Mouse (Mus musculus): ENCODE data around the gene Bpifb1. TPM values are rescaled to one million over a fixed set of nuclear protein-coding genes. Genes with fewer than 3 reads are reported as not detected.
"Not testable (repeated sequence)": the region's sequence is repeated elsewhere in the genome, so short reads cannot be mapped to it uniquely, and the experiment has no call there.

The Bpifb1 gene
- total and polyA plus RNA-seq, 3 experiments: 0.14 to 65.7 TPM; not detected in 1

DNA sequence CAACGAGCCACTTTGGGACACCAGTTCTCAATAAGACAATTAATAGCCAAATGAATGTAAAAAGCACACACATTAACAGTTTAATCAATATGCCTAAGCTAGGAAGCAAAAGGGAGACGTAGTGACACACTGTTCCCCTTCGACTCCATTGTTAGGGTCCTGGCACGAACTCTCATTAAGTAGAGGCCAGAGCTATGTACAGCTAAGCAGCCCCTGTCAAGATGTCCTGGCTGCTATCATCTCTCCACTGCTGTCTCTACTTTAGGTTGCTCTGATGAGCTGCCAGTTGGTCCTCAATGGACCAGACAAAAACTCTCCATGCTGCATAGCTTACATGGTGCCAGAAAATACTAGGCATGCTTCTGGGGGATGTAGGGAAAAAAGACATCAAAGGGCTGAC, 65.2 kb downstream of the Bpifb1 start:
- H3K4me3 ChIP-seq: no peak overlapping the region
- H3K27me3 ChIP-seq (ENCODE audit: control insufficient read depth, insufficient read depth, low read length): no peaks in the 10 kb centered on the region
- no peak for DNase-seq
- TF ChIP-seq POLR2A (IDR thresholded peaks at IDR 0.05; ENCODE audit: insufficient read depth, low read depth, low read length): no peak
- TF ChIP-seq EP300 (IDR thresholded peaks at IDR 0.05; ENCODE audit: insufficient read depth, low read depth, low read length): no peak
- no peak for TF ChIP-seq CTCF (IDR thresholded peaks at IDR 0.05)
- no peak overlapping the region for H3K27ac ChIP-seq
- H3K36me3 ChIP-seq (ENCODE audit: control insufficient read depth, insufficient read depth, low read length): no peaks in the 10 kb centered on the region
- intact Hi-C loops (cut with DNase I): no loop called here
- no peaks in the 10 kb centered on the region for H3K79me2 ChIP-seq (replicated peaks; ENCODE audit: control insufficient read depth, insufficient read depth, low read length)
- 80% methylated on average over 4 of the region's 4 CpGs for WGBS
- no peaks in the 10 kb centered on the region for H3K4me1 ChIP-seq (ENCODE audit: control insufficient read depth, insufficient read depth, low read length)
- H3K9ac ChIP-seq (ENCODE audit: low read depth, low read length): no peak overlapping the region

DNA sequence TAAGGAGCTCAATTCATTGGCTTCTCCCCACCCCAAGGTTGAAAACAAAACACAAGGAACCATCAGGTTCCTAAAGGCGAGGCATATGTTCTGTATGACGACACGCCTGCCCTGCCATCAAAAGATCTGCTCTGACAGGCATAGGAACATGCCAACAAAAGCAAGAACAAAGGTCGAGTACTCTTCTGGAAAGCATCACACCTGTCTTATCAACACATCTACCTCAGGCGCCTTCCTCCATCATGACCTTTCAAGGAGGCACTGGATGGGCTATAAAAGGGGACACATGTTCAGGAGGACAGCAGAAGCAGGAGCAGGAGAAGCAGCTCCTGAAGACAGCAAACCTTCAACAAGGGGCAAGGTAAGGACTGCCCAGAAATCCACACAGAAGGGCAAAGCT, 66.9 kb downstream of the Bpifb1 start, which contains the start of gene Bpifb9a:
Gene Bpifb9a, plus strand, starts transcription at position 301 of the 400 bp plus-strand sequence.
- H3K4me1 ChIP-seq (ENCODE audit: control insufficient read depth, insufficient read depth, low read length); H3K9ac ChIP-seq (ENCODE audit: low read depth, low read length); H3K27ac ChIP-seq; H3K4me3 ChIP-seq; intact Hi-C loops (cut with DNase I); H3K79me2 ChIP-seq (replicated peaks; ENCODE audit: control insufficient read depth, insufficient read depth, low read length); H3K36me3 ChIP-seq (ENCODE audit: control insufficient read depth, insufficient read depth, low read length); DNase-seq; H3K27me3 ChIP-seq (ENCODE audit: control insufficient read depth, insufficient read depth, low read length): not testable (repeated sequence)
- 80% methylated on average over 5 of the region's 5 CpGs for WGBS

DNA sequence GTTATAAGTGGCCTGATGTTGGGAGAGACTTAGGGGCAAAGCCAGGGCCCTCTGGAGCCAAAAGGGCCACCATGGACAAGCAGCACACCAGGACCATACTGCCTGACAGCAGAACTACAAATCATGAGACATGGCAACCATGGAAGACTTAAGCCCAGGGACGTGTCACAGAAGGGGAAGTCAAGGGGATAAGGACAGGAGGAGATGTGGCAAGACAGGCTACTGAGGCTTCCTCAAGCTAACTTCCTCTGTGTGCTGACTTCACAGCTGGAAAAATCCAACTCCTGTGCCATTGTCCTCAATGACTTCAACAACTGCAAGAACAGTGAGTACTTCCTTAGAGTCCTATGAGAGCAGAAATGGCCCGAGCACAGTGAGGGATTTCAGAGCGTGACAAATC, 73.8 kb downstream of the Bpifb1 start:
- DNase-seq; H3K27me3 ChIP-seq (ENCODE audit: control insufficient read depth, insufficient read depth, low read length); H3K36me3 ChIP-seq (ENCODE audit: control insufficient read depth, insufficient read depth, low read length); H3K4me3 ChIP-seq; intact Hi-C loops (cut with DNase I); H3K9ac ChIP-seq (ENCODE audit: low read depth, low read length); H3K4me1 ChIP-seq (ENCODE audit: control insufficient read depth, insufficient read depth, low read length); H3K27ac ChIP-seq; H3K79me2 ChIP-seq (replicated peaks; ENCODE audit: control insufficient read depth, insufficient read depth, low read length): not testable (repeated sequence)
- WGBS: 65% methylated on average over 3 of the region's 3 CpGs

Other genes starting within 250 kb of the Bpifb1 start
- not detected for gene Bpifa6, start 215.9 kb upstream of the Bpifb1 start, total RNA-seq (2021)
- gene Bpifa6, start 215.9 kb upstream of the Bpifb1 start, polyA plus RNA-seq (2012; rRNA removed): 0.06 TPM in 1 of 2 replicates, not detected in the other
- not detected for gene Bpifa2, start 182.6 kb upstream of the Bpifb1 start, total RNA-seq (2021)
- gene Bpifa2, start 182.6 kb upstream of the Bpifb1 start, polyA plus RNA-seq (2012; rRNA removed): not detected in 2 replicates
- gene Bpifa3, start 60.5 kb upstream of the Bpifb1 start, total RNA-seq (2021): not detected
- 0.20 TPM in 1 of 2 replicates, not detected in the other for gene Bpifa3, start 60.5 kb upstream of the Bpifb1 start, polyA plus RNA-seq (2012; rRNA removed)
- not detected for gene Bpifa1, start 47.9 kb upstream of the Bpifb1 start, total RNA-seq (2021)
- gene Bpifa1, start 47.9 kb upstream of the Bpifb1 start, polyA plus RNA-seq (2012; rRNA removed): 660 TPM in 1 of 2 replicates, not detected in the other
- gene Bpifa5, start 28.2 kb upstream of the Bpifb1 start, total RNA-seq (2021): not detected
- not detected in 2 replicates for gene Bpifa5, start 28.2 kb upstream of the Bpifb1 start, polyA plus RNA-seq (2012; rRNA removed)
- not detected for gene Bpifb5, start 32.9 kb downstream of the Bpifb1 start, total RNA-seq (2021)
- 0.08 TPM in 1 of 2 replicates, not detected in the other for gene Bpifb5, start 32.9 kb downstream of the Bpifb1 start, polyA plus RNA-seq (2012; rRNA removed)
- not detected for gene Bpifb9a, start 67.0 kb downstream of the Bpifb1 start, total RNA-seq (2021)
- gene Bpifb9a, start 67.0 kb downstream of the Bpifb1 start, polyA plus RNA-seq (2012; rRNA removed): not detected in 2 replicates
- not detected for gene Bpifb9b, start 116.4 kb downstream of the Bpifb1 start, total RNA-seq (2021)
- gene Bpifb9b, start 116.4 kb downstream of the Bpifb1 start, polyA plus RNA-seq (2012; rRNA removed): not detected in 2 replicates
- 10 to 100 TPM; 20.1 to 20.2 TPM for gene Cdk5rap1, start 182.2 kb downstream of the Bpifb1 start, total RNA-seq (2021)
- 10.5 and 21.1 TPM in 2 replicates for gene Cdk5rap1, start 182.2 kb downstream of the Bpifb1 start, polyA plus RNA-seq (2012; rRNA removed)
- 10 to 100 TPM; 73.6 to 95.0 TPM for gene Snta1, start 217.3 kb downstream of the Bpifb1 start, total RNA-seq (2021)
- gene Snta1, start 217.3 kb downstream of the Bpifb1 start, polyA plus RNA-seq (2012; rRNA removed): 64.8 and 66.0 TPM in 2 replicates
- 10 to 100 TPM; 15.6 to 17.3 TPM for gene Cbfa2t2, start 245.7 kb downstream of the Bpifb1 start, total RNA-seq (2021)
- gene Cbfa2t2, start 245.7 kb downstream of the Bpifb1 start, polyA plus RNA-seq (2012; rRNA removed): 7.8 and 14.4 TPM in 2 replicates